Mouse (Mus musculus): ENCODE measurements around the gene Cdc20. TPM values are rescaled to one million over a fixed set of nuclear protein-coding genes. Genes with fewer than 3 reads are reported as not detected.

Cdc20 gene
- polyA plus RNA-seq, 1 experiment = 104 TPM

GRCm38 (mm10) chr4:118424541-118425160 is 12.5 kb downstream of the Cdc20 start:
- Histone ChIP-seq H3K9me3 (no peaks in the 10 kb centered on the region), H3K27me3 (replicated peaks) (no peaks in the 10 kb centered on the region), H3K4me1 (peaks cover 49% of the 10 kb centered on the region), H3K36me3 (replicated peaks; ENCODE audit: low read length) (peaks cover 60% of the 10 kb centered on the region), H3K4me3 (replicated peaks) (no peak overlapping the region)
- TF ChIP-seq FLI1 (IDR thresholded peaks at IDR 0.05; ENCODE audit: low read length) (no peak), GATA1 (IDR thresholded peaks at IDR 0.05; ENCODE audit: borderline replicate concordance, low read length) (no peak)

GRCm38 (mm10) chr4:118421384-118421783 is 15.8 kb downstream of the Cdc20 start:
- peaks cover 81% of the 10 kb centered on the region for H3K36me3 ChIP-seq (replicated peaks; ENCODE audit: low read length)
- peaks cover 43% of the 10 kb centered on the region for H3K4me1 ChIP-seq
- no peaks in the 10 kb centered on the region for H3K27me3 ChIP-seq (replicated peaks)
- H3K9me3 ChIP-seq = no peaks in the 10 kb centered on the region
- TF ChIP-seq FLI1 (IDR thresholded peaks at IDR 0.05; ENCODE audit: low read length) (no peak), GATA1 (IDR thresholded peaks at IDR 0.05; ENCODE audit: borderline replicate concordance, low read length) (no peak)
- H3K4me3 ChIP-seq (replicated peaks) = no peak overlapping the region

- H3K27me3 ChIP-seq (replicated peaks) = no peaks in the 10 kb centered on the region
- TF ChIP-seq FLI1 (IDR thresholded peaks at IDR 0.05; ENCODE audit: low read length) (no peak), GATA1 (IDR thresholded peaks at IDR 0.05; ENCODE audit: borderline replicate concordance, low read length) (no peak)
Observed at GRCm38 (mm10) chr4:118417112-118417797, 19.9 kb downstream of the Cdc20 start.

GRCm38 (mm10) chr4:118416329-118416728 is 20.8 kb downstream of the Cdc20 start:
- H3K4me3 ChIP-seq (replicated peaks) = no peak overlapping the region
- H3K4me1 ChIP-seq = peaks cover 33% of the 10 kb centered on the region
- no peaks in the 10 kb centered on the region for H3K9me3 ChIP-seq
- no peaks in the 10 kb centered on the region for H3K27me3 ChIP-seq (replicated peaks)
- TF ChIP-seq GATA1 (IDR thresholded peaks at IDR 0.05; ENCODE audit: borderline replicate concordance, low read length) (no peak), FLI1 (IDR thresholded peaks at IDR 0.05; ENCODE audit: low read length) (no peak)
- peaks cover 97% of the 10 kb centered on the region for H3K36me3 ChIP-seq (replicated peaks; ENCODE audit: low read length)

More at GRCm38 (mm10) chr4:118417112-118417797, 19.9 kb downstream of the Cdc20 start:
- Histone ChIP-seq H3K4me3 (replicated peaks) (no peak overlapping the region), H3K36me3 (replicated peaks; ENCODE audit: low read length) (peaks cover 96% of the 10 kb centered on the region), H3K4me1 (peaks cover 33% of the 10 kb centered on the region), H3K9me3 (no peaks in the 10 kb centered on the region)

- Histone ChIP-seq H3K36me3 (replicated peaks; ENCODE audit: low read length) (peaks cover 97% of the 10 kb centered on the region), H3K27me3 (replicated peaks) (no peaks in the 10 kb centered on the region), H3K9me3 (no peaks in the 10 kb centered on the region), H3K4me3 (replicated peaks) (no peak overlapping the region), H3K4me1 (peaks cover 36% of the 10 kb centered on the region)
- TF ChIP-seq FLI1 (IDR thresholded peaks at IDR 0.05; ENCODE audit: low read length) (no peak), GATA1 (IDR thresholded peaks at IDR 0.05; ENCODE audit: borderline replicate concordance, low read length) (no peak)
Observed at GRCm38 (mm10) chr4:118415779-118416178, 21.4 kb downstream of the Cdc20 start.

GRCm38 (mm10) chr4:118413553-118413952 is 23.6 kb downstream of the Cdc20 start:
- Histone ChIP-seq H3K4me3 (replicated peaks) (peak overlapping the region; percentile 33), H3K9me3 (no peaks in the 10 kb centered on the region), H3K4me1 (peaks cover 52% of the 10 kb centered on the region), H3K27me3 (replicated peaks) (no peaks in the 10 kb centered on the region), H3K36me3 (replicated peaks; ENCODE audit: low read length) (peaks cover 83% of the 10 kb centered on the region)
- TF ChIP-seq FLI1 (IDR thresholded peaks at IDR 0.05; ENCODE audit: low read length) = no peak
- TF ChIP-seq GATA1 (IDR thresholded peaks at IDR 0.05; ENCODE audit: borderline replicate concordance, low read length) = no peak

- no peaks in the 10 kb centered on the region for H3K9me3 ChIP-seq
- TF ChIP-seq GATA1 (IDR thresholded peaks at IDR 0.05; ENCODE audit: borderline replicate concordance, low read length) = no peak
- TF ChIP-seq FLI1 (IDR thresholded peaks at IDR 0.05; ENCODE audit: low read length) = no peak
- H3K4me1 ChIP-seq = peaks cover 45% of the 10 kb centered on the region
- no peaks in the 10 kb centered on the region for H3K27me3 ChIP-seq (replicated peaks)
- no peak overlapping the region for H3K4me3 ChIP-seq (replicated peaks)
- peaks cover 66% of the 10 kb centered on the region for H3K36me3 ChIP-seq (replicated peaks; ENCODE audit: low read length)
Observed at GRCm38 (mm10) chr4:118410871-118411270, 26.3 kb downstream of the Cdc20 start.

GRCm38 (mm10) chr4:118409142-118409900 is 27.8 kb downstream of the Cdc20 start, which contains the start of the genes Szt2 and Med8:
Szt2 (minus strand) TSS chr4:118409273.
Med8 (plus strand) TSS chr4:118409337.
- Histone ChIP-seq H3K36me3 (replicated peaks; ENCODE audit: low read length) (peaks cover 61% of the 10 kb centered on the region), H3K27me3 (replicated peaks) (no peaks in the 10 kb centered on the region), H3K9me3 (no peaks in the 10 kb centered on the region), H3K4me3 (replicated peaks) (peak within 1 kb of the TSS; percentile 97), H3K4me1 (peaks cover 38% of the 10 kb centered on the region)
- TF ChIP-seq GATA1 (IDR thresholded peaks at IDR 0.05; ENCODE audit: borderline replicate concordance, low read length) (no peak), FLI1 (IDR thresholded peaks at IDR 0.05; ENCODE audit: low read length) (peak; percentile 89; the same call in 1 of the 2 replicates)

GRCm38 (mm10) chr4:118402701-118403100 is 34.5 kb downstream of the Cdc20 start:
- H3K27me3 ChIP-seq (replicated peaks) = no peaks in the 10 kb centered on the region
- no peaks in the 10 kb centered on the region for H3K9me3 ChIP-seq
- peaks cover 11% of the 10 kb centered on the region for H3K4me1 ChIP-seq
- H3K4me3 ChIP-seq (replicated peaks) = no peak overlapping the region
- TF ChIP-seq GATA1 (IDR thresholded peaks at IDR 0.05; ENCODE audit: borderline replicate concordance, low read length) (no peak), FLI1 (IDR thresholded peaks at IDR 0.05; ENCODE audit: low read length) (no peak)
- H3K36me3 ChIP-seq (replicated peaks; ENCODE audit: low read length) = peaks cover 78% of the 10 kb centered on the region

Measured in megakaryocyte, embryonic 14.5 days (primary cell).